Mouse (Mus musculus) embryonic facial prominence, embryonic 10.5 days (tissue): ENCODE data around the gene Myt1l. TPM values are rescaled to one million over a fixed set of nuclear protein-coding genes. Genes with fewer than 3 reads are reported as not detected.

Experiments
- DNase-seq: peaks from one replicate; pipeline ENCODE4 v3.0.0-alpha.2; 2017; ENCODE audit warnings: low spot score
- H3K27ac ChIP-seq: fragments of 300-500 bp; sonication (generic); replicated peaks from 2 replicates; pipeline ENCODE4 v1.5.1; 2016; ENCODE audit warnings: mild to moderate bottlenecking
- H3K27me3 ChIP-seq: fragments of 300-500 bp; sonication (generic); replicated peaks from 2 replicates; pipeline ENCODE4 v1.6.1; 2016; ENCODE audit warnings: low read depth, mild to moderate bottlenecking; ENCODE audit not compliant: poor library complexity, severe bottlenecking
- H3K36me3 ChIP-seq: fragments of 300-500 bp; sonication (generic); replicated peaks from 2 replicates; pipeline ENCODE4 v1.6.1; 2016; ENCODE audit warnings: mild to moderate bottlenecking, moderate library complexity
- H3K4me1 ChIP-seq: fragments of 300-500 bp; sonication (generic); 2 replicates; pipeline ENCODE4 v1.6.1; 2016
- H3K4me3 ChIP-seq: fragments of 300-500 bp; sonication (generic); 2 replicates; pipeline ENCODE4 v1.5.1; 2016; ENCODE audit warnings: mild to moderate bottlenecking, moderate library complexity
- H3K9me3 ChIP-seq: fragments of 300-500 bp; sonication (generic); 2 replicates; pipeline ENCODE4 v1.6.1; 2016; ENCODE audit warnings: mild to moderate bottlenecking
- WGBS: fragments of 180-500 bp; shearing (Covaris S2); methylation state at CpG from one replicate; pipeline ENCODE4 v1.1.7; 2016; 5-methylcytosine and 5-hydroxymethylcytosine counted together
- polyA plus RNA-seq: library from polyadenylated mRNA; unstranded; fragments of >200 nt; fragmentation: Nextera tagmentation; extraction: Ambion mirVana; gene quantifications from 2 replicates; pipeline ENCODE4 v1.2.1, GENCODE M21; 2016

The Myt1l gene
- polyA plus RNA-seq, 1 experiment from 2014 or later: 3.6 TPM

DNA sequence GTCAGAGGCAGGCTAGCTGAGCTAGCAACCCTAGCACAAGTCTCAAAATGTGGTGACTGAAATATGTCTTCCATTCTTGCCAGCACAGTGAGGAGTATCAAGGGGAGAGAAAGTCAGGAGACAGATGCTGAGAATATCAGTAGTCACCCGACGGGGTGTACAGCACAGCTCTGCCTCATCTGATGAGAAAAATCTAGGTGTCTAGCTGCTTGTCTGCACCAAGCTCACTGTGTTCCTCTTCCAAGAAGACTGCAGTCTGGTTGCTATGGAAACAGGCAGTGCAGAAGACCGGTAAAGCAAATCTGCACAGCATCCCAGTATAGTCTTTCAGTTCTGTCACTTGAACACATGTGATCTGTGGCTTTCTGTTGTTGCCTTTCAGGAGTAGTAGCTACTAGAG is 294.0 kb downstream of the Myt1l start:
- WGBS: 67% methylated on average over 3 of the region's 3 CpGs
- Histone ChIP-seq H3K27me3 (no peaks in the 10 kb centered on the region), H3K36me3 (no peaks in the 10 kb centered on the region), H3K9me3 (no peaks in the 10 kb centered on the region), H3K4me3 (no peak overlapping the region), H3K27ac (no peak overlapping the region), H3K4me1 (peaks cover 9% of the 10 kb centered on the region)
- no peak for DNase-seq

DNA sequence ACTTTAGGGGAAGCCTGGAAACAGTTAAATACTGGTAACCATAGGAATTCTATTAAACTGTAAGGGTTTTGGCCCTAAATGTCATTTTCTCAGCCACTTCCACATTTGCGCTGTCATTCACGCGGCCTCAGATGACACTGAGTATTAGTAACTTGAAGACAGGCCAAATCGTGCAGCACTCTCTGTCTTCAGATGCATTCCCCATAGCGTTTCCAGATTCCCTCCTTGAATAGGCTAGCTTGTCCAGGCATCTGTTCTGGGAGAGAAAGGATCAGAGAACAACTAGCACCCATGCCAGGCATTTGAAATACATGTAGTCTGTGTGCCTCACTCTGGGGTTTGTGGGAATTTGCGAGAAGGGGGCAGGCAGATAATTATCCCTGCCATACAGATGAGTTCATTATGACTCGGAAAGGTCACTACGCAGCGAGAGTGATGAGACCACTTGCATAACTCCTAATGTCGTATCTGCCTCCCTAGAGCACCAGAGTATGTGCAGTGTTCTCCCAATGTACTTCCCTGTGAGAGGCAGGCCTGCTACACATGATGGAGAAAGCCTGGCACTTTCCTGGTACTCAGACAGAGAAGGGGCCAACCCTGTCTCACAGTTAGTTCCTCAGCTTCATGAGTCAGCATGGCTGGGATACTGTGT is 295.7 kb downstream of the Myt1l start:
- Histone ChIP-seq H3K9me3 (no peaks in the 10 kb centered on the region), H3K27ac (no peak overlapping the region), H3K36me3 (no peaks in the 10 kb centered on the region), H3K4me1 (peaks cover 9% of the 10 kb centered on the region), H3K27me3 (no peaks in the 10 kb centered on the region), H3K4me3 (no peak overlapping the region)
- DNase-seq: no peak
- WGBS: 84% methylated on average over 10 of the region's 10 CpGs

DNA sequence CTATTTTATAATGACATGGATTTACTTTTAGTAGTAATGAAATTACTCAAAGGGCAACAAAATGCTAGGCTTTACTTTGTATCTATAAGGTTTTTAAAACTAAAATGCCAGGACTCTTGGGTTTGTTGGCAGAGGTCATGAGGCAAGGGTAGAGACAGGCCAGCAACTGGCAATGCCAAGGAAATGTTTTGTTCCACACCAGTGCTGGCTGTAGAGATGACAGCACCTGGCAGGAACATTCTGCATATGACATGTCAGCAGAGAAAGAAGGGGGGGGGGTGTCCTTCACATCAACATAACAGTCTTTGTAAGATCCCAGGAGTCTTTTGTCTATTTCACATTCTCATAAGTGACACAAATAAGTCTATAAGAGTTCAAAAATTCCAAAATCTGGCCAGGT is 302.4 kb downstream of the Myt1l start:
- H3K36me3 ChIP-seq: no peaks in the 10 kb centered on the region
- H3K9me3 ChIP-seq: no peaks in the 10 kb centered on the region
- no peak overlapping the region for H3K4me3 ChIP-seq
- no peak for DNase-seq
- H3K27ac ChIP-seq: no peak overlapping the region
- no peaks in the 10 kb centered on the region for H3K27me3 ChIP-seq
- 0 out of 2 replicates have a peak, but pooled peaks cover 3% of the 10 kb centered on the region for H3K4me1 ChIP-seq

DNA sequence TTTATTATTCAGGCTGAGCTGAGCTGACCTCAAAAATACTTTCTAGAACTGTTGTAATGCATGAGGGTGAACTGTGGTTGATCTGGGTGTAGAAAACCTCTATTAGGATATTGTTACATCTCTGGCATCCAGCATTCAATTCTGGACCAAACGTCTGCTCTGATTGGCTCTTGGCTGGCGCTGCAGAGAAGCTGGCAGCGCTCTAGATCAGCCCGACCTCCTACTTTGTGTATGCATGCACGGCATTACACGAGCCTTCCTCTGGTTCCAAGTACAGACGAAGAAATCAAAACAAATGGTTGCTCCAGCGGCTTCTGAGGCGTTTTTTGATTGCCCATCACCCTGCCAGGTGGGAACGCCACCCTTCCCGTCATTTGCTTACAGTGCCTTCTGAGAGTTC is 303.2 kb downstream of the Myt1l start:
- Histone ChIP-seq H3K36me3 (no peaks in the 10 kb centered on the region), H3K27ac (no peak overlapping the region), H3K27me3 (no peaks in the 10 kb centered on the region), H3K4me1 (peaks cover 9% of the 10 kb centered on the region), H3K4me3 (no peak overlapping the region), H3K9me3 (no peaks in the 10 kb centered on the region)
- 85% methylated on average over 11 of the region's 11 CpGs for WGBS
- DNase-seq: no peak

DNA sequence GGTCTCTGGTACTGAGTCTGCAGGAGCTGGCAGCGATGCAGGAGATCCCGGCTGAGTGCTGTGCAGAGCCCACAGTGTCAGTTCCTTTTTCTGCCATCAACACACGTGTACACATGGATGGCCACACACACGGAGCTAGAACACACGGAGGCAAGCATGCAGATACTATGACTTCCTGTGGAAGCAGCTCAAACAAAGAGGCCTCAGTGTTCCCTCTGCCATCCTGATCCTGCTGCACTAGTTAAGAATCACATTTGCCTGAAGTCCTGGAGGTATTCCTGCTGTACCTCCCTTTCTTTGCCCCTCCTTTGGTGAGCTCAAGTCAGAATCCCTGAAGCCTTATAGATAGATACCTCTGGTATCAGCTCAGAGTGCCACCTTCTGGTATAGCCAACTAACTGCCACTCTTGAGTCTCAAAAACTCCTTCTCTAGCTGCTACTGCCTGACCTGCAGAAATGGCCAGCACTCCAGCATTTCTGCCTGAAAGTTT is 309.2 kb downstream of the Myt1l start:
- H3K4me1 ChIP-seq: peaks cover 11% of the 10 kb centered on the region
- H3K27me3 ChIP-seq: no peaks in the 10 kb centered on the region
- WGBS: 76% methylated on average over 5 of the region's 5 CpGs
- DNase-seq: peak; percentile 14
- no peak overlapping the region for H3K27ac ChIP-seq
- no peak overlapping the region for H3K4me3 ChIP-seq
- H3K9me3 ChIP-seq: no peaks in the 10 kb centered on the region
- H3K36me3 ChIP-seq: no peaks in the 10 kb centered on the region

GRCm38 (mm10) chr12:29838421-29838820 is 310.2 kb downstream of the Myt1l start:
- 88% methylated on average over 7 of the region's 7 CpGs for whole genome bisulfite sequencing
- no peak overlapping the region for H3K4me3 ChIP-seq
- H3K27me3 ChIP-seq: no peaks in the 10 kb centered on the region
- H3K4me1 ChIP-seq: peaks cover 11% of the 10 kb centered on the region
- DNase-seq: no peak
- no peaks in the 10 kb centered on the region for H3K9me3 ChIP-seq
- H3K27ac ChIP-seq: no peak overlapping the region
- H3K36me3 ChIP-seq: no peaks in the 10 kb centered on the region

GRCm38 (mm10) chr12:29849936-29850335 is 321.8 kb downstream of the Myt1l start:
- Histone ChIP-seq H3K27me3 (no peaks in the 10 kb centered on the region), H3K27ac (no peak overlapping the region), H3K4me1 (no peaks in the 10 kb centered on the region), H3K36me3 (no peaks in the 10 kb centered on the region), H3K4me3 (no peak overlapping the region), H3K9me3 (no peaks in the 10 kb centered on the region)
- no peak for DNase-seq
- WGBS: 84% methylated on average over 3 of the region's 3 CpGs

DNA sequence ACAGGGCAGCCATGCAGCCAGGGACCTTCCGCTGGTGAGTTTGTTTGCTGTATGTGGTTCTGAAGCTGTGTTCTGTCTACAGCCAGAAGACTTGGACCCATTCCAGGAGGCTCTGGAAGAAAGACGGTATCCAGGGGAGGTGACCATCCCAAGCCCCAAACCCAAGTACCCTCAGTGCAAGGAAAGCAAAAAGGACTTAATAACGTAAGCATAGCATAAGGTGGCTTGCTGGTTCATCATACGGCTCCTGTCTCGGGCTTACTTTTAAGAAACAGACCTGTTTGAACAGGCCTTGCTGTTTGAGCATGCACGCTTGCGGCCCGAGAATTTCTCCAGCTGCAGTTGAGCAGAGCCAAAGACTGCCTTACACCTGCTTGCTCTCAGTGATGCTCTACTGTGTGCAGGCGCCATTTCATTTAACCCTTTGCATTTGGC is 326.0 kb downstream of the Myt1l start:
- 90% methylated on average over 9 of the region's 9 CpGs for WGBS
- no peaks in the 10 kb centered on the region for H3K4me1 ChIP-seq
- H3K4me3 ChIP-seq: no peak overlapping the region
- DNase-seq: no peak
- no peaks in the 10 kb centered on the region for H3K27me3 ChIP-seq
- H3K9me3 ChIP-seq: no peaks in the 10 kb centered on the region
- no peaks in the 10 kb centered on the region for H3K36me3 ChIP-seq
- no peak overlapping the region for H3K27ac ChIP-seq

GRCm38 (mm10) chr12:29855007-29855406 is 326.8 kb downstream of the Myt1l start:
- no peaks in the 10 kb centered on the region for H3K27me3 ChIP-seq
- 30% methylated on average over 5 of the region's 5 CpGs for WGBS
- no peaks in the 10 kb centered on the region for H3K9me3 ChIP-seq
- no peaks in the 10 kb centered on the region for H3K4me1 ChIP-seq
- no peak overlapping the region for H3K27ac ChIP-seq
- H3K4me3 ChIP-seq: no peak overlapping the region
- H3K36me3 ChIP-seq: no peaks in the 10 kb centered on the region
- DNase-seq: peak; percentile 68

DNA sequence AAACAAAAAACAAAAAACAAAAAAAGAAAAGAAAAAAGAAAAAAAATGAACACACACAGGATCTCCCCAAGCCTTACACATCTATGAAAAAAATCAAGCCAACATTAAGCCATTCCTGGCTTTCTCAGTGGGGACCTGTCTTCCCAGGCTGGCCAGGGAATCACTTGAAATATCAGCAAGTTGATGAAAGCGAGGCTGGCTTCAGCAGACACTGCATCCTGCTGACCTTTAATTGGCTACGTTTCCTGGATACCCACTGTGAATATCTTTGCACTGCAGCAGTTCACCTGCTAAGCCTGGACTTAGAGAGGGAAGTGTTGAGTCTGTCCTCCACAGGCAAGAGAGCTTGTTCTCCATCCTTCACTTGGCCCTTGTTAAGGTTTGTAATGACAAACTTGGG is 332.8 kb downstream of the Myt1l start:
- DNase-seq: no peak
- 27% methylated on average over 2 of the region's 2 CpGs for WGBS

DNA sequence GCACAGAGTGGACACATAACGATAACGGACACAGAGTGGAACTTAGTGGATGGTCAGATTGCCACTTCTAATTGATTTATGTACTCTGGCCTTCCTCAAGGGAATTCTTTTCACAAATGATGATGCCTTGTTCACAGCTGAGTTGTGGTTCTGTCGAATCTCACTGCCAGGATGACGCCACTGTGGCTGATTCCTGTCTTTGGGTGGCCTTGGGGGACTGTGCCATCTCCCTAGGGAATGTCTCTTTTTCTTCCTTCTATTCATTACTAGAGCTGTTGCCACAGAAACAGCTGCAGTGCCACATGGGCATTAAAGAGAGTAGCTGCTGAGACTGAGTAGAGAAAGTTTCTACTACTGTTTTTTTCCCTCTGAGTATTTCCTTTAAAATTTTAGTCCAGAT is 340.1 kb downstream of the Myt1l start:
- Histone ChIP-seq H3K4me3 (no peak overlapping the region), H3K27me3 (no peaks in the 10 kb centered on the region), H3K36me3 (no peaks in the 10 kb centered on the region), H3K9me3 (no peaks in the 10 kb centered on the region), H3K27ac (no peak overlapping the region), H3K4me1 (peaks cover 15% of the 10 kb centered on the region)
- WGBS: 82% methylated on average over 4 of the region's 4 CpGs
- no peak for DNase-seq

More for the DNA sequence above, 332.8 kb downstream of the Myt1l start:
- H3K27ac ChIP-seq: no peak overlapping the region
- H3K36me3 ChIP-seq: no peaks in the 10 kb centered on the region
- H3K4me1 ChIP-seq: no peaks in the 10 kb centered on the region
- no peaks in the 10 kb centered on the region for H3K9me3 ChIP-seq
- H3K27me3 ChIP-seq: no peaks in the 10 kb centered on the region
- no peak overlapping the region for H3K4me3 ChIP-seq

- Histone ChIP-seq H3K4me1 (peaks cover 15% of the 10 kb centered on the region), H3K27me3 (no peaks in the 10 kb centered on the region), H3K36me3 (no peaks in the 10 kb centered on the region), H3K27ac (no peak overlapping the region), H3K4me3 (no peak overlapping the region), H3K9me3 (no peaks in the 10 kb centered on the region)
- 87% methylated on average over 9 of the region's 9 CpGs for WGBS
- DNase-seq: no peak
These were observed 340.6 kb downstream of the Myt1l start for GRCm38 (mm10) chr12:29868781-29869180.

DNA sequence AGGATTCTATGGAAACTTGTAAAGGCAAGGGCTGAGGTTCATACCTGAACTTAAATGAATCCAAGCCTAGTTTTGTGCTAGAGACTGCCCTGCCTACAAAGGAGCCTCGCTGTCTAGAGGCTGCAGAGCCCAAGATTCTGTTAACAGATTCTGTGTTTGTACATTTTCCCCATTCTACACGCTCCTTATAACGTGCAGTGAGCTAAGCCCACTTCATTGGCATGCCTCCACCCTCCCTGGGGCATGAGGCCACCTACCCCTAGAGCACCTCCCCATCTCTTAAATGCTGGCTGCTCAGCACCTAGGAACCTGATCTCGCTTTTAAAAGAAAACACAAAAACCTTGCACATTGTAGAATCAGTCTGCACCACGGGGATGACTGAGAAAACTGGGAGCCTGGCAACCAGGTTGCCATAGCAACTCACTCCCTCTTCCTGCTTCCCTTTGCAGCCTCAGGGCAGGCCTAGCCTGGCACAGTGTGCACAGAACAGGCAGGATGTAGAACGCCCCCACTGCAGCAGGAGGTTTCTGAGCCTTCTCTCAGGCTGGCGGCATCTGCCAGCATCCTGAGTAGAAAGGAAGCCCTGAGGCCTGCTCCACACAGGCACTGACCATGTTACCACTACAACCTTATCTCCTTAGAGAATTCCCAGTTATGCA is 344.1 kb downstream of the Myt1l start:
- H3K27me3 ChIP-seq: no peaks in the 10 kb centered on the region
- no peaks in the 10 kb centered on the region for H3K9me3 ChIP-seq
- H3K4me3 ChIP-seq: no peak overlapping the region
- WGBS: 30% methylated on average over 7 of the region's 7 CpGs
- peak overlapping the region; percentile 61 for H3K27ac ChIP-seq
- no peaks in the 10 kb centered on the region for H3K36me3 ChIP-seq
- H3K4me1 ChIP-seq: peaks cover 15% of the 10 kb centered on the region
- DNase-seq: peak; percentile 68
